Mouse (Mus musculus) testis, adult 2 months (tissue): ENCODE data around the gene Gramd4.
"Not testable (repeated sequence)": the region's sequence is repeated elsewhere in the genome, so short reads cannot be mapped to it uniquely, and the experiment has no call there.

Experiments
- CTCF ChIP-seq: fragments of 200-500 bp; IDR thresholded peaks from 2 replicates; pipeline ENCODE4 v1.5.1; 2012; ENCODE audit warnings: low read depth, mild to moderate bottlenecking, inconsistent platforms, low read length, moderate library complexity; ENCODE audit not compliant: control insufficient read depth, insufficient read depth, insufficient replicate concordance
- POLR2A ChIP-seq: fragments of 200-500 bp; IDR thresholded peaks from 2 replicates; pipeline ENCODE4 v1.6.1; 2012; ENCODE audit warnings: low read depth, mild to moderate bottlenecking, inconsistent platforms, low read length, moderate library complexity; ENCODE audit not compliant: control insufficient read depth

- TF ChIP-seq CTCF, POLR2A: not testable (repeated sequence)
These were observed 120.3 kb downstream of the Gramd4 start for GRCm38 (mm10) chr15:86177703-86178251.
